Mouse (Mus musculus) forebrain, embryonic 15.5 days (tissue): Measurements from ENCODE around the gene Nin. TPM values are rescaled to one million over a fixed set of nuclear protein-coding genes. Genes with fewer than 3 reads are reported as not detected.
A peak's percentile ranks its signal among the peaks of the same experiment; 100 is the strongest.

Experiments
- ATAC-seq: fragments of 200-750 bp; cut with Nextera tagmentation; replicated peaks from 2 replicates; pipeline ENCODE4 v1.8.0; 2017; ENCODE audit warnings: mild to moderate bottlenecking, moderate TSS enrichment, moderate library complexity
- H3K27ac ChIP-seq: fragments of 300-500 bp; sonication (generic); replicated peaks from 2 replicates; pipeline ENCODE4 v1.5.1; 2015; ENCODE audit warnings: mild to moderate bottlenecking, inconsistent platforms
- H3K27me3 ChIP-seq: fragments of 300-500 bp; sonication (generic); 2 replicates; pipeline ENCODE4 v1.6.1; 2015; ENCODE audit warnings: inconsistent platforms
- H3K36me3 ChIP-seq: fragments of 300-500 bp; sonication (generic); 2 replicates; pipeline ENCODE4 v1.6.1; 2015; ENCODE audit warnings: mild to moderate bottlenecking, inconsistent platforms
- H3K4me1 ChIP-seq: fragments of 300-500 bp; sonication (generic); 2 replicates; pipeline ENCODE4 v1.6.1; 2015; ENCODE audit warnings: inconsistent platforms
- H3K4me2 ChIP-seq: fragments of 300-500 bp; sonication (generic); replicated peaks from 2 replicates; pipeline ENCODE4 v1.6.1; 2015; ENCODE audit warnings: mild to moderate bottlenecking, inconsistent platforms
- H3K4me3 ChIP-seq: fragments of 300-500 bp; sonication (generic); 2 replicates; pipeline ENCODE4 v1.5.1; 2015; ENCODE audit warnings: mild to moderate bottlenecking, inconsistent platforms
- H3K9ac ChIP-seq: fragments of 300-500 bp; sonication (generic); replicated peaks from 2 replicates; pipeline ENCODE4 v1.6.1; 2015; ENCODE audit warnings: mild to moderate bottlenecking, inconsistent platforms
- H3K9me3 ChIP-seq: fragments of 300-500 bp; sonication (generic); 2 replicates; pipeline ENCODE4 v1.6.1; 2016; ENCODE audit warnings: inconsistent platforms
- WGBS: fragments of 180-500 bp; shearing (Covaris S2); methylation state at CpG from one replicate; pipeline ENCODE4 v1.1.7; 2015; ENCODE audit warnings: mixed read lengths; 5-methylcytosine and 5-hydroxymethylcytosine counted together
- polyA plus RNA-seq: library from polyadenylated mRNA; unstranded; fragments of >200 nt; fragmentation: Nextera tagmentation; extraction: Ambion mirVana; gene quantifications from 2 replicates; pipeline ENCODE4 v1.2.1, GENCODE M21; 2015

Nin gene
- polyA plus RNA-seq, 1 experiment from 2014 or later = 34.9 TPM

DNA sequence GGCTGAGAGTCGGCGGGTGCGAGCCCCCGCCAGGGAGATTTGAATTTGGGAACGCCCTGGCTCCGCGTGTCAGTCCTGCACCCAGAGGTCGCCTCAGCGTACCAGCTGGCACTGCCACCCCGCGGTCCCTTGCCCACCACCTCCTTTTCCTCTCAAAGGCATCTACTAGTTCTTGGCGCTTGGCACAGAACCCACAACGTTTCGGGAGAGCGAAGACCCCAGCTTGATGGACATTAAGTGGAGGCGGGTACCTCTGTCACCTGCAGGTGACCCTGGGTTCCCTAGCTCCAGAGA, 1.5 kb downstream of the Nin start:
- Histone ChIP-seq H3K27ac (peak overlapping the region; percentile 91), H3K4me1 (peaks cover 41% of the 10 kb centered on the region), H3K36me3 (no peaks in the 10 kb centered on the region), H3K27me3 (no peaks in the 10 kb centered on the region), H3K9me3 (no peaks in the 10 kb centered on the region), H3K4me2 (peak overlapping the region; percentile 78), H3K9ac (peak overlapping the region; percentile 88), H3K4me3 (peak overlapping the region; percentile 82)
- ATAC-seq = no peak
- 7% methylated on average over 12 of the region's 16 CpGs for WGBS

DNA sequence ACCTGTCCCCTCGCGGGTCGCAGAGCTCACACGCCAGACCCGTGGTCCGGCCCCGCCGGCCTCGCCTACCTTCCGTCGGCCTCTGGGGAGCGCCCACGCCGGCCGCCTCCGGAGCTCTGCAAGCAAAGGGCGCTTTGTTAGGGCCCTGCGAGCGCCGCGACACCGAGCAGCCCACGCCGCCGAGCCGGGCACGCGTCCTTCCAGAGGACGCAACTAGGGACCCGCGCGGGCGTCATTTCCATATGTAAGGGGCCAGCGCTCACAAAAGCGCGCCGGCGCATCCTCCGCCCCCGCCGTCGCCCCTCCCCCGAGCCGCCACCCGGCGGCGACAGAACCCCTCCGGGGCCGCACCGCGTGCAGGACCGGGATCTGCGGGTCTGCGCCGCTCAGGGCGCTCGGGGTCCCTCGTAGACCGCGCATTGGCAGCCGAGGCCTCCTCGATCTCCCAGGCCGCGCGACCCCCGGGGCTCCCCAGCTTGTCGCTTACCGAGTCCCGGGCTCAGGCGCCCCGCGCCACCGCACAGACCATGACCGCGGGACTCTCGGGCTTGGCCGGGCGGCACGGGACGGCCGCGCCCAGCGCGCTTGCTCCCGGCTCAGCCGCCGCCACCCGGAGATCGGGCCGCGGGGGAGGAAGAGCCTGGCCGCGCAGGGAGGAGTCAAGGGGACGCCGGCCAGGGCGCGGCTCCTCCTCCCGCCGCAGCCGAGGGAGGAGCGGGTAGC, 2.0 kb downstream of the Nin start:
- peaks cover 46% of the 10 kb centered on the region for H3K4me1 ChIP-seq
- H3K4me3 ChIP-seq = peak overlapping the region; percentile 82
- H3K4me2 ChIP-seq = peak overlapping the region; percentile 78
- peak; percentile 84 for ATAC-seq
- under 1% methylated on average over 94 of the region's 101 CpGs for WGBS
- no peaks in the 10 kb centered on the region for H3K36me3 ChIP-seq
- H3K9me3 ChIP-seq = no peaks in the 10 kb centered on the region
- peak overlapping the region; percentile 88 for H3K9ac ChIP-seq
- peak overlapping the region; percentile 91 for H3K27ac ChIP-seq
- H3K27me3 ChIP-seq = no peaks in the 10 kb centered on the region

DNA sequence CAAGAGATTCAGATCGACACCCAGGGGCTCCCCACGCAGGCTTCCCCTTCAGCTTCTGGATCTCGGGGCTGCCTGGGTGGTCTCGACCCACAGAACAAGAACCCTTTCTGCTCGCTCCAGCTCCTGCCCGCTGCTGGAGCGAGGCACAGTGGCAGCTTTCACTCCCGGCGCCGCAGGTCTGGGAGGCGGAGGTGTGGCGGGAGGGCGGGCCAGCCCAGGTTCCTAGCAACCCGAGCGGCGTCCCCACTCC, 2.5 kb downstream of the Nin start:
- H3K9ac ChIP-seq = peak overlapping the region; percentile 88
- H3K27me3 ChIP-seq = no peaks in the 10 kb centered on the region
- peaks cover 51% of the 10 kb centered on the region for H3K4me1 ChIP-seq
- no peaks in the 10 kb centered on the region for H3K9me3 ChIP-seq
- H3K4me3 ChIP-seq = peak overlapping the region; percentile 82
- H3K36me3 ChIP-seq = no peaks in the 10 kb centered on the region
- WGBS = 2% methylated on average over 16 of the region's 16 CpGs
- peak overlapping the region; percentile 78 for H3K4me2 ChIP-seq
- peak; percentile 55; the same call in 1 of the 2 replicates for ATAC-seq
- peak overlapping the region; percentile 91 for H3K27ac ChIP-seq

DNA sequence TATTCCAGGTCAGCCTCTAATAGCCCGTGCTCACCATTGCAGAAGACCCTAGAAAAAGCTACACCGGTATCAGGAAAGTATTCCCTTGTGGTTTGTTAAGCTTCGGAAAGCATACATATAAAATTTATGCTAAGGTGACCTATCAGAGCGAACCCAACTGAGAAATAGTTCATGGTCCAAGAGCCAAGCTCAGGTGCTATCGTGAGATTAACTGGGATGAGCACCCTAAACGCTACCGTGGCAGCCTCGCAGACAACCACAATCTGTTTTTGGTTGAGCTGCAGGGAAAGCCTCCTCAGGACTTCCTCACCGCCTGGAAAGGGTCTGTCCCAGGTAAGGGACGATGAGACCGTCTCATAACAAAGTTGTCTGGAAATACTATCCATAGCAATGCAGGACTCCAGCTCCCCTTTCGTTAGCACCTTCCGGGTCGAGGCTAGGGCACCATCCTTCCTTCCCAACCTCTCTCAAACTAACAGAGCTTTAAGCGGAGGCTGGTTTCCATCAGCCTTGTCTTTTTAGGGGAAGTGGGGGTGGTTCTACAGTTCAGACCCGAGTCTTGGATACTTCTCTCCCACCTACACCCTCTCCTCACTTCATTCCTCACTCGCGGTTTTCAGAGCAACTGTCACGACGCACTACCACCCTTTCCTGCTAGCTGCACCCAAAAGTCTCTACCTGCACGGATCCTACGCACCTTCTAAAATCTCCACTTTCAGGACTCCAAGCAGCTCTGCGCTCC, 3.0 kb downstream of the Nin start:
- 12% methylated on average over 23 of the region's 23 CpGs for WGBS
- Histone ChIP-seq H3K4me3 (peak overlapping the region; percentile 82), H3K27me3 (no peaks in the 10 kb centered on the region), H3K9me3 (no peaks in the 10 kb centered on the region), H3K9ac (peak overlapping the region; percentile 88), H3K36me3 (no peaks in the 10 kb centered on the region), H3K27ac (peak overlapping the region; percentile 91), H3K4me1 (peaks cover 55% of the 10 kb centered on the region), H3K4me2 (peak overlapping the region; percentile 78)
- ATAC-seq = no peak

DNA sequence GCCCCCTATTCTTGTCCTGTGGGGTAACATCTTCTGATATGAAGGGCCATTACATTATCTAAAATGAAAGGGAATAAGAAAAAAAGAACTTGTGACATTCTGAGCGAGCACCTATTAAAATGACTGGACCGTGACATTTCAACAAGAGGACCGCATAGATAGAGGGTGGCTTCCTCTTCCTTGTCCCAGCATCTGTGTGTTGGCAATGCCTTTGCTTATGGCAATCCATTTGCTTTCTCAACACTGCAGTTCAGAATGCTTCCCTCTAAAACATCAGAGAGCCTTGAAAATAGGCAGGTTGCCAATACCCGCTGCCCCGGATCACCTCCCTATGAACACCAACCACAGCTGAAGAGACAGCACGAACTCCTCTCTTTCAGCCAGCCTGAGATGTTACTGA, 3.6 kb downstream of the Nin start:
- Histone ChIP-seq H3K27me3 (no peaks in the 10 kb centered on the region), H3K36me3 (no peaks in the 10 kb centered on the region), H3K27ac (peak overlapping the region; percentile 91), H3K4me2 (peak overlapping the region; percentile 78), H3K4me1 (peaks cover 61% of the 10 kb centered on the region), H3K4me3 (peak overlapping the region; percentile 82), H3K9me3 (no peaks in the 10 kb centered on the region), H3K9ac (peak overlapping the region; percentile 88)
- WGBS = 44% methylated on average over 6 of the region's 6 CpGs
- ATAC-seq = no peak

DNA sequence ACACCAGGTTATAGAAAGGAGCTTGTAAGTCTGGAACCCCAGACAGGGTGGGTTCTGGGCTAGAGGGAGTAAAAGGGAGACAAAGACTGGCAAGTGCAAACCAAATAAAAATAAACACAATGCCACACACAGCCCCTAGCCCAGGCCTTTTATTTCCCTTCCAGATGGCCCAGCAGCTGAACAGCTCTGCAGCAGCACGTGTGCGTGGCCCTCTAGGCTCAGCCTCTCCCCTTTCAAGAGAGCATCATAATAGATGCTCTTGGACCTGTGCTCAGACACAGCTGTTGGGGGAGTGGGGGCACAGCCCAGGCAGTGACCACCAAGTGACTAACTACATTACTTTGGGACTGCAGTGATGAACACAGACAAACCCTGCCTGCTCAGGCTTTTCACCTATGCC, 5.4 kb downstream of the Nin start:
- 12% methylated on average over 2 of the region's 2 CpGs for WGBS
- peak; percentile 49 for ATAC-seq

DNA sequence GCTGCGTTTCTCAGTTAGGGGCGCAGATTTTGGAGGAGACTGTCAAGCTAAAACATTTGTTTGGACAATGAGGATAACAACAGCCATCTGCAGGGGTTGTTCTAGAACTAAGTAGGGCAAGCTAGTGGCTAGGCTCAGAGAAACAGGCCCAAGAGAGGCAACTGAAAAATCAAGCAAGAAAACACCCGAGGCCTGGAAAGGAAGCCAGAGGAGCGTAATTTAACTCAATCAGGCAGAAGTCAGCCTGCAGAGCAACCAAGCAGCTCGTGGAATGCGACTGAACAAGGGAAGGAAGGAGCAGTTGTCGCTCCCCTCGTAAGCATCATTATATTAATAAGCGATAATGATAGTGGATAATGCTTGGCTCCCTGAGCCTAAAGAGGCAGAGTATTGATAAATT, 7.0 kb downstream of the Nin start:
- peak overlapping the region; percentile 62 for H3K27ac ChIP-seq
- no peaks in the 10 kb centered on the region for H3K27me3 ChIP-seq
- no peak overlapping the region for H3K9ac ChIP-seq
- ATAC-seq = no peak
- H3K4me3 ChIP-seq = peak overlapping the region; percentile 12; the same call in 1 of the 2 replicates
- peak overlapping the region; percentile 78 for H3K4me2 ChIP-seq
- WGBS = 43% methylated on average over 9 of the region's 9 CpGs
- no peaks in the 10 kb centered on the region for H3K9me3 ChIP-seq
- H3K4me1 ChIP-seq = peaks cover 77% of the 10 kb centered on the region
- H3K36me3 ChIP-seq = no peaks in the 10 kb centered on the region

More for the DNA sequence above, 5.4 kb downstream of the Nin start:
- Histone ChIP-seq H3K9ac (no peak overlapping the region), H3K9me3 (no peaks in the 10 kb centered on the region), H3K36me3 (no peaks in the 10 kb centered on the region), H3K27ac (peak overlapping the region; percentile 36), H3K4me3 (peak overlapping the region; percentile 21), H3K27me3 (no peaks in the 10 kb centered on the region), H3K4me2 (peak overlapping the region; percentile 78), H3K4me1 (peaks cover 78% of the 10 kb centered on the region)

DNA sequence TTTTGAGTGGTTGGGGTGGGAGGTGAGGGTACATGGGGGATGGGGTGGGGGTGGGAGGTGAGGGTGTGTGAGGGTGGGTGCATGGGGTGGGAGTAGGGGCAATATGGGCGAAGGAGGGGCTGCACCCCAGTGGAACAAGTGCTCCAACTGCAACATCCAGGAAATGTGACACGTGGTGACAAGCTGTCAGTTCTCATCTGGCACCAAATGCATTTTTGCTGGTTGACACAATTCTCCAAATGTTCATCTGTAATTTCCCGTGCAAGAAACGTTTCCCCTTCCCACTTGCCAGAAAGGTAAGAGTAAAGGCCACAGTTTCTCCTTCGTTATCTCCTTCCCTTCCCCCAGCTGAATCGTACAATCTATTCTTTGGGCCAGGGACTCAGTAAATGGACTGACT, 7.6 kb downstream of the Nin start:
- Histone ChIP-seq H3K4me3 (peak overlapping the region; percentile 12; the same call in 1 of the 2 replicates), H3K27ac (peak overlapping the region; percentile 62), H3K36me3 (no peaks in the 10 kb centered on the region), H3K9me3 (no peaks in the 10 kb centered on the region), H3K4me1 (peaks cover 75% of the 10 kb centered on the region), H3K4me2 (peak overlapping the region; percentile 78), H3K27me3 (no peaks in the 10 kb centered on the region), H3K9ac (no peak overlapping the region)
- 33% methylated on average over 6 of the region's 6 CpGs for WGBS
- ATAC-seq = no peak

DNA sequence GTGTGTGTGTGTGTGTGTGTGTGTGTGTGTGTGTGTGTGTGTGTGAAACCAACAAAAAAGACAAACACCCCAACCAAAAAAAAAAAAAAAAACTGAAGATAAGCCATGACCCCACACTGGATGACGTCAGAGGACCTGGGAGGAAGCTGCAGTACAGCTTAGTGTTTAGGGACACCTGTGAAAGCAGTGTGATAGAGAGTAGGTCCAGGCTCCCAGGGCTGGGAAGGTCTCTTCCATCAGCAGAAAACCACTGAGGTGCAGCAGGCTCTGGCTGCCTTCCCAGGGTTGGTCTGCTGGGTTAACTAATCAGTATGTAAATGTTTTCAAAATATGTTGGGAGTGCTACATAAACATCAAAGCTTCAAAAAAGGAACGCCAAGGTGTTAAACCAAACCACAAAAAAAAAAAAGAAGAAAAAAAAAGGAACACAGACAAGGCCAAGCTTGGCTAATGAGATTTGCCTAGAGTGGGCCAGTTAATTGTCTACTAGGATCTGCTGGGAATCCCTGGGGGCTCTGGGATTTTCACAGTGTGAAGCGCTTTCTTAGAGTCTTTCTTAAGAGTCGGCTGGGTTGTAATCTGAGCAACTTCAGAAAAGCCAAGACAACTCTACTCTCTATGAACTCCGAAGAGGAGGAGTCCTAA, 8.6 kb downstream of the Nin start:
- Histone ChIP-seq H3K4me2 (no peak overlapping the region), H3K9me3 (no peaks in the 10 kb centered on the region), H3K4me1 (peaks cover 65% of the 10 kb centered on the region), H3K9ac (no peak overlapping the region), H3K27ac (no peak overlapping the region), H3K36me3 (no peaks in the 10 kb centered on the region), H3K27me3 (no peaks in the 10 kb centered on the region), H3K4me3 (no peak overlapping the region)
- ATAC-seq = no peak
- WGBS = 12% methylated on average over 5 of the region's 5 CpGs

DNA sequence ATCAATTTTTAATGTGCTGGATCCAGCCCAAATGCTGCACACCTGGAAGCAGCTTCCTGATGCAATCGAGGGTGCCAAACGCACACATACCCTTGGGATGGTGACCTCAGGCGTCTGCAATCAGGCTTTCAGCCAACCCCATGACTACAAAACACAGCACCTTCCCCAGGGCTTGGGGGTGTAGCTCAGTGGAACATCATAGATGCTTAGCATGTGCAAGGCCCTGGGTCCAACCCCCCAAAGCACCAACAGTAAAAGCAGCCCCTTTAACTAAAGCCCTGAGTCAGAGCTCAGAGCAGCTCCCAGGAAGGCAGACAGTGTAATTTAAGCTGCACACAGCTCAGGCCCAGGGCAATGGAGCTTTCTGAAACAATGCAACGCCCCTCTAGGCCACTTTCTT, 9.3 kb downstream of the Nin start:
- Histone ChIP-seq H3K27me3 (no peaks in the 10 kb centered on the region), H3K4me3 (no peak overlapping the region), H3K4me2 (no peak overlapping the region), H3K9ac (no peak overlapping the region), H3K4me1 (peaks cover 58% of the 10 kb centered on the region), H3K9me3 (no peaks in the 10 kb centered on the region), H3K36me3 (no peaks in the 10 kb centered on the region), H3K27ac (no peak overlapping the region)
- 33% methylated on average over 4 of the region's 4 CpGs for WGBS
- ATAC-seq = no peak

DNA sequence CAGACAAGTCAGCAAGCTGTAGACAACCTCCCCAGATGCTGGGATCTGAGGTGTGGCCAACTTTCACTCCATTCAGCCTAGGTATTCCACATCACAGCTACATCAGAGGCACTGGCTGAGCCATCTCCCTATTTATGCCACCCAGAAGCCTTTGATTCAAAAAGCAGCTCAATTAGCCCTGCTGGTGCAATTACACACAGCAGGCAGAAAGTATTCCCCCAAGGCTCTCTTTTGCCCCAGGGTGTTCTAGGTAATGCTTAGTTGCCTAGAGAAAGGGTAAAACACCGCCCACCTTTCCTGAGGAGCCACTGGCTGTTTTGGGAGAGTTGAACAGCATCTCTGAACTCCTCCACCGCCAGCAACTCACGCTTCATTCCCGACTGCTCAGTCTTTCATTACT, 10.3 kb downstream of the Nin start:
- Histone ChIP-seq H3K9ac (no peak overlapping the region), H3K27ac (no peak overlapping the region), H3K27me3 (no peaks in the 10 kb centered on the region), H3K4me2 (no peak overlapping the region), H3K4me1 (peaks cover 51% of the 10 kb centered on the region), H3K36me3 (no peaks in the 10 kb centered on the region), H3K4me3 (no peak overlapping the region), H3K9me3 (no peaks in the 10 kb centered on the region)
- no peak for ATAC-seq
- WGBS = 70% methylated on average over 4 of the region's 4 CpGs

DNA sequence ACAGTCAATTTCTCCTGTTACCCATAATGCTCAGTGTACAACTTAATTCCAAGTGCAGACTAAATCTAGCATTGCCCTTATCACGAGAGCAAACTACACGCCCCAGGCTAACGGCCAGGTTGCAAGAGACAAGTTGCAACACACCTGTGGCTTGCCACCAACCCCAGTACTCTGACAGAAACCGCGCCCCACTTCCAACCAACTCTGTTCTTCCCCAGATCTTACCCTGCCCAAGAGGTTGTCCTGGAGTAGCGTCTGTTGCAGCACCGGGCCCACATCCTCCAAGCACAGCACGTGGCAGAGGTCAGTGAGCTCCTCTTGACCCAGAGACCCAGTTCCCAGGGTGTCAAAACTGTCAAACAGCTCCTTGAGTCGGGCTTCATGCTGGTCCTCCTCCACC, 11.1 kb downstream of the Nin start:
- no peaks in the 10 kb centered on the region for H3K9me3 ChIP-seq
- H3K4me3 ChIP-seq = no peak overlapping the region
- peaks cover 46% of the 10 kb centered on the region for H3K4me1 ChIP-seq
- no peaks in the 10 kb centered on the region for H3K36me3 ChIP-seq
- 95% methylated on average over 9 of the region's 9 CpGs for WGBS
- no peak for ATAC-seq
- no peak overlapping the region for H3K4me2 ChIP-seq
- H3K27ac ChIP-seq = no peak overlapping the region
- no peak overlapping the region for H3K9ac ChIP-seq
- H3K27me3 ChIP-seq = no peaks in the 10 kb centered on the region
